Mouse (Mus musculus): ENCODE measurements around the gene A630095N17Rik.

The A630095N17Rik gene

GRCm38 (mm10) chr1:75231664-75232152 is at the start of gene A630095N17Rik:
TSS of gene A630095N17Rik (minus strand) at chr1:75232102.
- DNase-seq, result no peak

- DNase-seq, result peak; percentile 45
These were observed 46.3 kb upstream of the A630095N17Rik start, which contains the start of gene Resp18 for GRCm38 (mm10) chr1:75278228-75278627. TSS of gene Resp18 (minus strand) at chr1:75278415.

- DNase-seq, result peak; percentile 37
These were observed 45.6 kb upstream of the A630095N17Rik start for GRCm38 (mm10) chr1:75277195-75278188.

GRCm38 (mm10) chr1:75264091-75264880 is 32.4 kb upstream of the A630095N17Rik start, which contains the start of gene Ptprn:
TSS of gene Ptprn (minus strand) at chr1:75264502.
- peak; percentile 89 for DNase-seq

GRCm38 (mm10) chr1:75262969-75263951 is 31.4 kb upstream of the A630095N17Rik start:
- peak; percentile 61 for DNase-seq

- peak; percentile 44 for DNase-seq
These were observed 29.4 kb upstream of the A630095N17Rik start for GRCm38 (mm10) chr1:75261278-75261677.

- no peak for DNase-seq
These were observed 23.7 kb upstream of the A630095N17Rik start for GRCm38 (mm10) chr1:75255516-75256046.

- peak; percentile 61 for DNase-seq
These were observed 22.7 kb upstream of the A630095N17Rik start for GRCm38 (mm10) chr1:75254625-75255013.

GRCm38 (mm10) chr1:75253849-75254624 is 22.1 kb upstream of the A630095N17Rik start:
- peak; percentile 91 for DNase-seq

- DNase-seq, result peak; percentile 58
These were observed 21.1 kb upstream of the A630095N17Rik start for GRCm38 (mm10) chr1:75253029-75253428.

GRCm38 (mm10) chr1:75252308-75252707 is 20.4 kb upstream of the A630095N17Rik start:
- DNase-seq, result peak; percentile 56

- DNase-seq, result peak; percentile 90
These were observed 19.4 kb upstream of the A630095N17Rik start for GRCm38 (mm10) chr1:75251112-75251970.

GRCm38 (mm10) chr1:75250498-75250897 is 18.6 kb upstream of the A630095N17Rik start:
- DNase-seq, result peak; percentile 80

- DNase-seq, result peak; percentile 66
These were observed 16.3 kb upstream of the A630095N17Rik start for GRCm38 (mm10) chr1:75248041-75248772.

- DNase-seq, result peak; percentile 48
These were observed 15.4 kb upstream of the A630095N17Rik start for GRCm38 (mm10) chr1:75247071-75247930.

- DNase-seq, result peak; percentile 75
These were observed 12.9 kb upstream of the A630095N17Rik start for GRCm38 (mm10) chr1:75244836-75245235.

GRCm38 (mm10) chr1:75244175-75244826 is 12.4 kb upstream of the A630095N17Rik start:
- DNase-seq, result peak; percentile 34

All from cerebellum, adult 9-10 months (tissue).